Mouse (Mus musculus) A20 (cell line): ENCODE measurements around the gene Far2.

ENCODE experiments used
- DNase-seq: peaks from one replicate; pipeline ENCODE4 v3.0.0-alpha.2; 2011; ENCODE audit warnings: low read depth, low spot score

Far2 gene

GRCm38 (mm10) chr6:148046881-148047649 is at the start of gene Far2:
Far2 (plus strand) TSS chr6:148047259.
- no peak for DNase-seq

GRCm38 (mm10) chr6:148000483-148000882 is 46.6 kb upstream of the Far2 start:
- DNase-seq: no peak

GRCm38 (mm10) chr6:148001071-148001470 is 46.0 kb upstream of the Far2 start:
- DNase-seq: peak; percentile 39

GRCm38 (mm10) chr6:148006118-148006837 is 40.8 kb upstream of the Far2 start:
- DNase-seq: no peak

GRCm38 (mm10) chr6:148040759-148041158 is 6.3 kb upstream of the Far2 start:
- DNase-seq: no peak

GRCm38 (mm10) chr6:148047650-148047988 is 560 bp downstream of the Far2 start:
- DNase-seq: no peak

GRCm38 (mm10) chr6:148063131-148063530 is 16.1 kb downstream of the Far2 start:
- DNase-seq: no peak

- no peak for DNase-seq
Observed at GRCm38 (mm10) chr6:148066267-148066666, 19.2 kb downstream of the Far2 start.

- no peak for DNase-seq
Observed at GRCm38 (mm10) chr6:148068786-148069185, 21.7 kb downstream of the Far2 start.

GRCm38 (mm10) chr6:148073599-148073998 is 26.5 kb downstream of the Far2 start:
- no peak for DNase-seq

GRCm38 (mm10) chr6:148074211-148074864 is 27.3 kb downstream of the Far2 start:
- no peak for DNase-seq

- DNase-seq: no peak
Observed at GRCm38 (mm10) chr6:148083864-148084263, 36.8 kb downstream of the Far2 start.

GRCm38 (mm10) chr6:148084403-148084802 is 37.3 kb downstream of the Far2 start:
- DNase-seq: no peak

GRCm38 (mm10) chr6:148097039-148097438 is 50.0 kb downstream of the Far2 start:
- DNase-seq: no peak

GRCm38 (mm10) chr6:148101977-148102376 is 54.9 kb downstream of the Far2 start:
- no peak for DNase-seq

GRCm38 (mm10) chr6:148102434-148102833 is 55.4 kb downstream of the Far2 start:
- no peak for DNase-seq

- peak; percentile 45 for DNase-seq
Observed at GRCm38 (mm10) chr6:148104212-148104611, 57.2 kb downstream of the Far2 start.

GRCm38 (mm10) chr6:148105722-148106268 is 58.7 kb downstream of the Far2 start:
- no peak for DNase-seq

GRCm38 (mm10) chr6:148108741-148109472 is 61.8 kb downstream of the Far2 start:
- no peak for DNase-seq

GRCm38 (mm10) chr6:148110996-148111633 is 64.1 kb downstream of the Far2 start:
- no peak for DNase-seq

- DNase-seq: no peak
Observed at GRCm38 (mm10) chr6:148116371-148116770, 69.3 kb downstream of the Far2 start.
